Mouse (Mus musculus): Measurements from ENCODE around the gene Bnipl. TPM values are rescaled to one million over a fixed set of nuclear protein-coding genes. Genes with fewer than 3 reads are reported as not detected.

The Bnipl gene
- polyA plus RNA-seq, 1 experiment: 1.8 TPM

DNA sequence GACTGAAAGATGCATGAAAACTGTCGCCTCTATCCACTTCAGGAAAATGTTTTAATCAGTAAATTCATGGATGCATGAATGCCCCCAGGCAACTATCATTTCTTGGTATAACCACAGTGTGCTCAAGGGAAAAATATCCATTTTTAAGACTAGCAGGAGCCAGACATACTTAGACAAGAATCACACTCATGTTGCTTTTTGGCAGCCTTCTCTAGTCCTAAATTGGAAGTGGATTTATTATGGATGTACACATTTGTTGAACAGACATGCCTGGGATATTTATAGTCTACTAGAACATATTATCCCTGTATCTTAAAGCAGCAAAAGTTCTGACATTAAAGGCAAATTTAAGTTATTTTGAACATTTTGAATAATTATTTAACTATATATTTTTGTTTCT, 13.7 kb upstream of the Bnipl start:
- no peak for TF ChIP-seq POLR2A (IDR thresholded peaks at IDR 0.05; ENCODE audit: borderline replicate concordance, insufficient read depth, low read length)
- no peak for DNase-seq
- no peaks in the 10 kb centered on the region; the same call in 1 of the 2 replicates for H3K4me1 ChIP-seq (ENCODE audit: control insufficient read depth, insufficient read depth, low read length)
- no peaks in the 10 kb centered on the region for H3K27me3 ChIP-seq (ENCODE audit: control insufficient read depth, insufficient read depth, low read length)
- WGBS: 67% methylated on average over 1 of the region's 1 CpGs
- H3K27ac ChIP-seq (ENCODE audit: insufficient read depth, low read length): no peak overlapping the region
- no peak overlapping the region for H3K4me3 ChIP-seq (replicated peaks; ENCODE audit: insufficient read depth, low read depth, low read length)

DNA sequence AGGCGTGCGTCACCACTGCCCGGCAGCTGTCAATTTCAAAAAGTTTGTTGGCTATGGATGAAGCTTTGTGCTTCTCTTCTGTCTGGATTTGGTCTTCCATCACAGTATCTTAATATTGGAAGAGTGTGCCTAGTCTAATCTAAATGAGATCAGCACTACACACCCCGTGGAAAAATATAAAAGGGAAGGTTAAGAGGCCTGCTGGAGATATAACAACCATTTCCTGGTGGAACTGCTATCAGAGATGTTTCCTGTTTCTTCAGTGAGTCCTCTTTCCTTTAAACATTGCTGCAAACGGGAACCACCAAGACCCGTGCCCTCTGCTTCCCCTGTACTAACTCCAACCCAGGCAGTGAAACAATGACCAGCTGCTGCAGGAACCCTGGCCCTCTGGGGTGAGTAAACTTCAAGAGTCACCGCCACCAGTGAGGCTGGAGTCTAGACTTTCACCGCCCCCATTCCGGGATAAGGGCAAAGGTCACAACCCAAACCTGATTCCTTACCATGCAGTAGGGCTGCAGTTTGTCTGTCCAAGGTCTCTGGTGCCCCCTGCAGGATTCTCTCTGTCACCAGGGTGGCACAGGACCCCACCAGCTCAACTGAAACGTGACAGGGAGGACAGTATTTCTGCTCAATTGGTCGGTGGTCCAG, 12.2 kb upstream of the Bnipl start:
- WGBS: 52% methylated on average over 11 of the region's 11 CpGs
- H3K4me3 ChIP-seq (replicated peaks; ENCODE audit: insufficient read depth, low read depth, low read length): no peak overlapping the region
- H3K27ac ChIP-seq (ENCODE audit: insufficient read depth, low read length): no peak overlapping the region
- no peaks in the 10 kb centered on the region; the same call in 1 of the 2 replicates for H3K4me1 ChIP-seq (ENCODE audit: control insufficient read depth, insufficient read depth, low read length)
- TF ChIP-seq POLR2A (IDR thresholded peaks at IDR 0.05; ENCODE audit: borderline replicate concordance, insufficient read depth, low read length): no peak
- TF ChIP-seq CTCF (IDR thresholded peaks at IDR 0.05; ENCODE audit: borderline replicate concordance, insufficient read depth, low read depth, low read length): peak; percentile 69
- DNase-seq: peak; percentile 55 to 70
- H3K27me3 ChIP-seq (ENCODE audit: control insufficient read depth, insufficient read depth, low read length): no peaks in the 10 kb centered on the region

DNA sequence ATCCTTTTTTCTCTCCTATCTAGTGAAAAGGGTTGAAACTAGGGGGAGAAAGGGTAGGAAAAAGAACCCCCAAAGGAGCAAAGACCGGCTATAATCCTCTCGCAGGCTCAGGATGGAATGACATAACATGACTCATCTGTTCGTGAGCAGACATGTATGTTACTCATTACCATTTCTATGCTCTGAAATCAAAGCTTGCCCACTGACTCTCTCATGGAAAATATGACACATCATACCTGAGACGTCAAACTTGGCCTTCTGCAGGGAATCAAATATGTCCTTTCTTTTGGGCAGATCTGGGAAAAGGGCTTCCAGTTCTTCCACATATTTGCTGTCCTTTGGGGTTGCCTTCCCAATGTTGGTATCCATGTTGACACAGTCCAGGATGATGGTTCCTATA, 11.0 kb upstream of the Bnipl start:
- DNase-seq: no peak
- H3K27me3 ChIP-seq (ENCODE audit: control insufficient read depth, insufficient read depth, low read length): no peaks in the 10 kb centered on the region
- WGBS: 94% methylated on average over 4 of the region's 4 CpGs
- H3K4me3 ChIP-seq (replicated peaks; ENCODE audit: insufficient read depth, low read depth, low read length): no peak overlapping the region
- no peak overlapping the region for H3K27ac ChIP-seq (ENCODE audit: insufficient read depth, low read length)
- H3K4me1 ChIP-seq (ENCODE audit: control insufficient read depth, insufficient read depth, low read length): no peaks in the 10 kb centered on the region
- no peak for TF ChIP-seq POLR2A (IDR thresholded peaks at IDR 0.05; ENCODE audit: borderline replicate concordance, insufficient read depth, low read length)
- no peak for TF ChIP-seq CTCF (IDR thresholded peaks at IDR 0.05; ENCODE audit: borderline replicate concordance, insufficient read depth, low read depth, low read length)

DNA sequence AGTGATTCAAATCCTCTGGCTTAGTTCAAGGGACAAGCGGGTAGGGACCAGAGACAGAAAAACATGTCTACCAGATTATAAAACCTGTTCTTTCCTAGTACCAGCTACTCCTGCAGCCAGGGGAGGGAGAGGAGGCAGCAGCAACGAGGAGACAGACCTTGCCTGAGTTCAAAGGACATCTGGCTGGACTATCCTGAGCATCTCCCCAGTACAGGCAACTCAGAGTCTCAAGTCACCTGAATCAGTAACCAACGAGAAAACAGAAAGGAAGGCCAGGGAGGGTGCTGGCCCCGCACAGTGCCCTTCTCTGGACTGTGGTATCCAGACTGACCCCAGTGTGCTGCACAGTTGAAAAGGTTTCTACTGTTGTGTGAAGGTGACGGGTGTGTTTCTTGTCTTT, 5.9 kb upstream of the Bnipl start:
- no peak overlapping the region for H3K27ac ChIP-seq (ENCODE audit: insufficient read depth, low read length)
- H3K4me3 ChIP-seq (replicated peaks; ENCODE audit: insufficient read depth, low read depth, low read length): no peak overlapping the region
- WGBS: 86% methylated on average over 5 of the region's 5 CpGs

DNA sequence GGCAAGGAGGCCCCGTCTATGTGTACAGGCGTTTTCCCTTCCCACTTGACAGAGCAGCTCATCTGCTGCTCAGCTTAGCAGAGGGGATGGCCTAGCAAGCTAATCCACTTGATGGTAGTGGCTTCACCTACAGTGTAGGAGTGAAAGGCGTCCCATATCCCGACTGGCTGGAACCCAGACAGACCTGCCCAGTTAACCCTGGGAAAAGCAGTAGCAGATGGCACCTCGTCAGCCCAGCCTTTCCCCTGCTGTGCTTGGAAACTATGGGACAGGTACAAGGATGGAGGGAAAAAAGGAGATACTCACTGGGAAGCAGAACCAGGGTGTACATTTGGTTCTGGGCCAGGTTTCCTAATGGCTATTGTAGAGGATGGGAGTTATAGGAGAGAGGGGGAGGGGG, 632 bp downstream of the Bnipl start:
- no peaks in the 10 kb centered on the region for H3K27me3 ChIP-seq (ENCODE audit: control insufficient read depth, insufficient read depth, low read length)
- WGBS: 5% methylated on average over 5 of the region's 5 CpGs
- peaks cover 34% of the 10 kb centered on the region for H3K4me1 ChIP-seq (ENCODE audit: control insufficient read depth, insufficient read depth, low read length)
- no peak overlapping the region for H3K4me3 ChIP-seq (replicated peaks; ENCODE audit: insufficient read depth, low read depth, low read length)
- TF ChIP-seq POLR2A (IDR thresholded peaks at IDR 0.05; ENCODE audit: borderline replicate concordance, insufficient read depth, low read length): no peak
- no peak for TF ChIP-seq CTCF (IDR thresholded peaks at IDR 0.05; ENCODE audit: borderline replicate concordance, insufficient read depth, low read depth, low read length)
- H3K27ac ChIP-seq (ENCODE audit: insufficient read depth, low read length): peak overlapping the region; percentile 88
- peak; percentile 87 to 93 for DNase-seq

More for the DNA sequence above, 5.9 kb upstream of the Bnipl start:
- no peaks in the 10 kb centered on the region for H3K27me3 ChIP-seq (ENCODE audit: control insufficient read depth, insufficient read depth, low read length)
- DNase-seq: no peak
- TF ChIP-seq POLR2A (IDR thresholded peaks at IDR 0.05; ENCODE audit: borderline replicate concordance, insufficient read depth, low read length): no peak
- no peak for TF ChIP-seq CTCF (IDR thresholded peaks at IDR 0.05; ENCODE audit: borderline replicate concordance, insufficient read depth, low read depth, low read length)
- H3K4me1 ChIP-seq (ENCODE audit: control insufficient read depth, insufficient read depth, low read length): no peaks in the 10 kb centered on the region

DNA sequence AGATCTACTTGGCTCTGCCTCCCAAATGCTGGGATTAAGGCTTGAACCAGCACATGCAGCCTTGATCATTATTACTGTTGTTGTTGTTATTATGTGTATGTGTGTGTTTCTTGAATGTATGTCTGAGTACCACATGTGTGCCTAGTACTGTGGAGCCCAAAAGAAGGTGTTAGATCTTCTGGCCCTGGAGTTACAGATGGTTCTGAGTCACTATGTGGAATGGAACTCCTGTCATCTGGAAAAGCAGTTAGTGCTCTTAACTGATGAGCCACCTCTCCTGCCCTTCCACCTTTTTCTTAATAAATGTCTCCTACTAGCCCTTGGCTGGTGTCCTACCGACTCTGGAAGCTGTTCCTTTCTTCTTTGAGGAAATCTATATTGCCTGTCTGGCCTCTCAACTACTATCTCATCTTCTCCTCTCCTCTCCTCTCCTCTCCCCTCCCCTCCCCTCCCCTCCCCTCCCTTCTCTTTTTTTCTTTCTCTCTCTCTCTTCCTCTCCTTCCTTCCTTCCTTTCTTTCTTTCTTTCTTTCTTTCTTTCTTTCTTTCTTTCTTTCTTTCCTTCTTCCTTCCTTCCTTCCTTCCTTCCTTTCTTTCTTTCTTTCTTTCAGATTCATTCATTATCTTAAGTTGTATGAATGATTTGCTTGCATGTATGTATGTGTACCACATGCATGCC, 3.2 kb downstream of the Bnipl start:
- H3K4me1 ChIP-seq (ENCODE audit: control insufficient read depth, insufficient read depth, low read length): peaks cover 34% of the 10 kb centered on the region
- no peaks in the 10 kb centered on the region for H3K27me3 ChIP-seq (ENCODE audit: control insufficient read depth, insufficient read depth, low read length)
- TF ChIP-seq POLR2A (IDR thresholded peaks at IDR 0.05; ENCODE audit: borderline replicate concordance, insufficient read depth, low read length): no peak
- no peak for TF ChIP-seq CTCF (IDR thresholded peaks at IDR 0.05; ENCODE audit: borderline replicate concordance, insufficient read depth, low read depth, low read length)
- H3K4me3 ChIP-seq (replicated peaks; ENCODE audit: insufficient read depth, low read depth, low read length): no peak overlapping the region
- no peak overlapping the region for H3K27ac ChIP-seq (ENCODE audit: insufficient read depth, low read length)
- WGBS: 56% methylated on average over 1 of the region's 1 CpGs
- DNase-seq: no peak

DNA sequence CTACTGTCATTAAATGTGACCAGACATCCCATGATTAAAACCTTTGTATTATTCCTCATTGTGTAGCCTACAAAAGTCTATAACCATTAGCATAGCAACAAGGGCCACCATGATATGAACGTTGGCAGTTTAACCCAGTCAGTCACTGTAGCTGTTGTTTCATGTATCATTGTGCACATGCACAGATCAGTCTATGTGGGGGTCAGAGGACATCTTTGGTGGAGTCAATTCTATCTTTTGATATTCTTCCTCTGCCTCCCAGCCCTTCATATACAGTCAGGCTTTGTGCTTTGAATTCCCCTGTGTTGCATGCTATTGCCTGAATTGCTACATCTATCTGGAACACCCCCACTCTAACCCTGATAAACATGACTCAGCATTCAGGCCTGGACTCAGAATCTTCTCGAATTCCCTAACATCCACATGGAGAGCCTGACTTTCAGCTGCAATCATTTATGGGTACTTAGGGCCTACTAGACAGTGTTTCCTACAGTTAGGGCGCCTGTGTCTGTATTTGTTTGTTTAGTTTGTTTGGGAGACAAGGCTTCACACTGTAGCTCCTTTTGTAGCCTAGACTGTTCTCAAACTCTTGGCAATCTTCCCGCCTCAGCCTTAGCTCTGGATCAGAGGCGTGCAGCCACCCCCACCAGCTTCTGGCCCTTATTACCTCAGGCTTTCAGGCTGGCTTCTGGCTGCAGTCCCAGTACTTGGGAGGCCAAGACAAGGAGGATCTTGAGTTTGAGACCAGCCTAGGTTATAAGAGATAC, 4.3 kb downstream of the Bnipl start:
- peak; percentile 56 to 69 for DNase-seq
- Histone ChIP-seq H3K4me1 (ENCODE audit: control insufficient read depth, insufficient read depth, low read length) (peaks cover 33% of the 10 kb centered on the region), H3K27ac (ENCODE audit: insufficient read depth, low read length) (no peak overlapping the region), H3K27me3 (ENCODE audit: control insufficient read depth, insufficient read depth, low read length) (no peaks in the 10 kb centered on the region), H3K4me3 (replicated peaks; ENCODE audit: insufficient read depth, low read depth, low read length) (no peak overlapping the region)
- WGBS: 48% methylated on average over 5 of the region's 5 CpGs
- TF ChIP-seq POLR2A (IDR thresholded peaks at IDR 0.05; ENCODE audit: borderline replicate concordance, insufficient read depth, low read length) (no peak), CTCF (IDR thresholded peaks at IDR 0.05; ENCODE audit: borderline replicate concordance, insufficient read depth, low read depth, low read length) (no peak)
